Mouse (Mus musculus) liver, adult 2 months (tissue): ENCODE results near the gene Pip4k2c. TPM values are rescaled to one million over a fixed set of nuclear protein-coding genes. Genes with fewer than 3 reads are reported as not detected.
"Not testable (repeated sequence)": the region's sequence is repeated elsewhere in the genome, so short reads cannot be mapped to it uniquely, and the experiment has no call there.

Experiments used
- DNase-seq: peaks from one replicate; pipeline ENCODE4 v3.0.0-alpha.2; 2011; ENCODE audit warnings: low read depth, low spot score; ENCODE audit errors: extremely low read depth
- H3K27ac ChIP-seq: fragments of 200-500 bp; replicated peaks from 2 replicates; pipeline ENCODE4 v1.5.1; 2012; ENCODE audit warnings: low read depth, mild to moderate bottlenecking, control low read depth, inconsistent platforms, low read length; ENCODE audit not compliant: insufficient read depth
- H3K27me3 ChIP-seq: fragments of 200-500 bp; 2 replicates; pipeline ENCODE4 v1.6.1; 2012; ENCODE audit warnings: mild to moderate bottlenecking, moderate library complexity, low read length, inconsistent platforms; ENCODE audit not compliant: control insufficient read depth, insufficient read depth
- H3K36me3 ChIP-seq: fragments of 200-500 bp; 2 replicates; pipeline ENCODE4 v1.6.1; 2012; ENCODE audit warnings: low read length, inconsistent platforms; ENCODE audit not compliant: control insufficient read depth, insufficient read depth
- H3K4me1 ChIP-seq: fragments of 200-500 bp; 2 replicates; pipeline ENCODE4 v1.6.1; 2011; ENCODE audit warnings: low read length; ENCODE audit not compliant: control insufficient read depth, insufficient read depth
- H3K4me3 ChIP-seq: fragments of 200-500 bp; 2 replicates; pipeline ENCODE4 v1.5.1; 2011; ENCODE audit warnings: low read depth, mild to moderate bottlenecking, control low read depth, low read length, moderate library complexity; ENCODE audit not compliant: insufficient read depth
- H3K79me2 ChIP-seq: fragments of 200-500 bp; 2 replicates; pipeline ENCODE4 v1.6.1; 2012; ENCODE audit warnings: inconsistent platforms, mild to moderate bottlenecking, low read length, moderate library complexity; ENCODE audit not compliant: control insufficient read depth, insufficient read depth
- H3K9ac ChIP-seq: fragments of 200-500 bp; 2 replicates; pipeline ENCODE4 v1.6.1; 2012; ENCODE audit warnings: low read depth, mild to moderate bottlenecking, control low read depth, inconsistent platforms, low read length
- CTCF ChIP-seq: fragments of 200-500 bp; IDR thresholded peaks from 2 replicates; pipeline ENCODE4 v1.5.1; 2011; ENCODE audit warnings: low read depth, low read length, control low read depth
- POLR2A ChIP-seq: fragments of 200-500 bp; IDR thresholded peaks from 2 replicates; pipeline ENCODE4 v1.6.1; 2011; ENCODE audit warnings: low read length, control low read depth; ENCODE audit not compliant: insufficient read depth; ENCODE audit errors: extremely low read depth
- WGBS: fragments of 180-500 bp; shearing (Covaris S2); methylation state at CpG from one replicate; pipeline ENCODE4 v1.1.7; 2018; 5-methylcytosine and 5-hydroxymethylcytosine counted together
- polyA plus RNA-seq: library from polyadenylated mRNA; depleted of rRNA; stranded (reverse); fragments of >200 nt; gene quantifications from 2 replicates; pipeline ENCODE4 v1.2.3, GENCODE M21; 2012
- total RNA-seq: library from RNA; depleted of rRNA; stranded (reverse); fragments of >200 nt; gene quantifications from 2 replicates; pipeline ENCODE4 v1.2.3, GENCODE M21; 2014

The Pip4k2c gene
- total and polyA plus RNA-seq, 2 experiments: 8.9 to 13.9 TPM

GRCm38 (mm10) chr10:127165654-127166403 is 45.6 kb downstream of the Pip4k2c start:
- H3K9ac ChIP-seq: peak overlapping the region; percentile 95
- peak; percentile 51 for DNase-seq
- peak overlapping the region; percentile 84 for H3K4me3 ChIP-seq
- peak overlapping the region; percentile 98 for H3K27ac ChIP-seq
- TF ChIP-seq CTCF (no peak), POLR2A (0 out of 2 replicates have a peak, but pooled peaks have one; percentile 17)
- WGBS: 1% methylated on average over 55 of the region's 56 CpGs
- peaks cover 17% of the 10 kb centered on the region for H3K4me1 ChIP-seq
- peaks cover 10% of the 10 kb centered on the region; the same call in 1 of the 2 replicates for H3K79me2 ChIP-seq
- 0 out of 2 replicates have a peak, but pooled peaks cover 2% of the 10 kb centered on the region for H3K36me3 ChIP-seq
- H3K27me3 ChIP-seq: no peaks in the 10 kb centered on the region

- under 1% methylated on average over 42 of the region's 42 CpGs for WGBS
- H3K36me3 ChIP-seq: 0 out of 2 replicates have a peak, but pooled peaks cover 2% of the 10 kb centered on the region
- H3K79me2 ChIP-seq: peaks cover 10% of the 10 kb centered on the region; the same call in 1 of the 2 replicates
- no peak for TF ChIP-seq POLR2A
- TF ChIP-seq CTCF: no peak
- peak overlapping the region; percentile 84 for H3K4me3 ChIP-seq
- no peaks in the 10 kb centered on the region for H3K27me3 ChIP-seq
- H3K4me1 ChIP-seq: peaks cover 17% of the 10 kb centered on the region
- peak; percentile 37 for DNase-seq
- H3K9ac ChIP-seq: peak overlapping the region; percentile 95
- H3K27ac ChIP-seq: peak overlapping the region; percentile 98
Measured at GRCm38 (mm10) chr10:127165354-127165653, 46.1 kb downstream of the Pip4k2c start.

- Histone ChIP-seq H3K27ac (peak within 1 kb of the TSS; percentile 98), H3K36me3 (0 out of 2 replicates have a peak, but pooled peaks cover 2% of the 10 kb centered on the region), H3K9ac (peak within 1 kb of the TSS; percentile 95), H3K4me1 (peaks cover 19% of the 10 kb centered on the region), H3K4me3 (peak within 1 kb of the TSS; percentile 84), H3K27me3 (no peaks in the 10 kb centered on the region), H3K79me2 (peaks cover 10% of the 10 kb centered on the region; the same call in 1 of the 2 replicates)
- TF ChIP-seq CTCF (peak; percentile 85), POLR2A (peak; percentile 64; the same call in 1 of the 2 replicates)
- DNase-seq: peak; percentile 65
- WGBS: 1% methylated on average over 52 of the region's 52 CpGs
Measured at GRCm38 (mm10) chr10:127164631-127165353, 46.6 kb downstream of the Pip4k2c start, which contains the start of gene B4galnt1. B4galnt1 (plus strand) TSS chr10:127165225.

- peaks cover 19% of the 10 kb centered on the region for H3K4me1 ChIP-seq
- TF ChIP-seq CTCF (no peak), POLR2A (no peak)
- H3K36me3 ChIP-seq: 0 out of 2 replicates have a peak, but pooled peaks cover 2% of the 10 kb centered on the region
- 92% methylated on average over 4 of the region's 4 CpGs for WGBS
- H3K79me2 ChIP-seq: peaks cover 10% of the 10 kb centered on the region; the same call in 1 of the 2 replicates
- no peak for DNase-seq
- H3K27ac ChIP-seq: peak overlapping the region; percentile 98
- H3K27me3 ChIP-seq: no peaks in the 10 kb centered on the region
- H3K4me3 ChIP-seq: no peak overlapping the region
- no peak overlapping the region for H3K9ac ChIP-seq
Measured at GRCm38 (mm10) chr10:127164190-127164589, 47.2 kb downstream of the Pip4k2c start.

- H3K79me2 ChIP-seq: peaks cover 10% of the 10 kb centered on the region; the same call in 1 of the 2 replicates
- not testable (repeated sequence) for H3K9ac ChIP-seq, H3K36me3 ChIP-seq, H3K4me3 ChIP-seq, H3K27ac ChIP-seq, H3K27me3 ChIP-seq, DNase-seq
- H3K4me1 ChIP-seq: peaks cover 18% of the 10 kb centered on the region
- WGBS: 85% methylated on average over 7 of the region's 7 CpGs
Measured at GRCm38 (mm10) chr10:127162771-127163261, 48.6 kb downstream of the Pip4k2c start.
